In genomic region chr8:123630841-123631251, GRCm38 (mm10) we compare ENCODE assay signal across 8 mouse cellular contexts. TPM values are rescaled to one million over a fixed set of nuclear protein-coding genes. Genes with fewer than 3 reads are reported as not detected.
DNase-seq lines count a peak whose midpoint lies in the region; ATAC-seq and TF ChIP-seq lines count a peak whose summit lies in the region.
"Had no signal": no experiment of that assay in that cellular context is flagged by ENCODE, and none has a peak within 500 bp of the region (broad histone marks: within the 10 kb centered on the region; RNA-seq: fewer than 3 reads in every experiment).

No protein-coding gene starts in this region.

- H3K9ac ChIP-seq in lung, embryonic 16.5 days (ENCODE audit: low read length): no peak overlapping the region
- H3K9ac ChIP-seq in forebrain, embryonic 12.5 days: no peak overlapping the region
- no peak overlapping the region for H3K9ac ChIP-seq in limb, embryonic 14.5 days (ENCODE audit: low read depth, low read length, severe bottlenecking)
- H3K9ac ChIP-seq in stomach, postnatal 0 days (ENCODE audit: low read length): no peak overlapping the region

- WGBS in lung, embryonic 16.5 days: 22% methylated on average over 12 of the region's 12 CpGs
- 36% methylated on average over 12 of the region's 12 CpGs for WGBS in forebrain, embryonic 12.5 days
- WGBS in limb, embryonic 14.5 days: 20% methylated on average over 12 of the region's 12 CpGs
- WGBS in stomach, postnatal 0 days: 11% methylated on average over 12 of the region's 12 CpGs

- peak overlapping the region; percentile 34 for H3K4me3 ChIP-seq in lung, embryonic 16.5 days (ENCODE audit: low read length)
- peak overlapping the region; percentile 25 for H3K4me3 ChIP-seq in forebrain, embryonic 12.5 days (replicated peaks)
- H3K4me3 ChIP-seq in limb, embryonic 14.5 days (replicated peaks; ENCODE audit: low read length): peak overlapping the region; percentile 18
- no peak overlapping the region for H3K4me3 ChIP-seq in stomach, postnatal 0 days (ENCODE audit: low read depth, low read length)
- H3K4me3 ChIP-seq: layer of hippocampus, adult 2 months had no signal

- TF ChIP-seq CTCF in stomach, postnatal 0 days (IDR thresholded peaks at IDR 0.05; ENCODE audit: low read depth): no peak

- no peak for DNase-seq in lung, postnatal 10 days
- peak; percentile 72 for DNase-seq in limb, embryonic 14.5 days (ENCODE audit: low spot score)
- DNase-seq in stomach, postnatal 0 days (ENCODE audit: low spot score): peak; percentile 22
- no peak for DNase-seq in layer of hippocampus, postnatal 36 days
- DNase-seq in ovary, adult 18-20 months (ENCODE audit: low spot score): no peak

- peaks cover 9% of the 10 kb centered on the region for H3K4me1 ChIP-seq in lung, embryonic 16.5 days (replicated peaks; ENCODE audit: control insufficient read depth, insufficient read depth, low read length)
- peaks cover 14% of the 10 kb centered on the region for H3K4me1 ChIP-seq in forebrain, embryonic 12.5 days
- 0 out of 2 replicates have a peak, but pooled peaks cover 7% of the 10 kb centered on the region for H3K4me1 ChIP-seq in limb, embryonic 14.5 days (ENCODE audit: control insufficient read depth, insufficient read depth, low read length)
- 0 out of 2 replicates have a peak, but pooled peaks cover 2% of the 10 kb centered on the region for H3K4me1 ChIP-seq in stomach, postnatal 0 days (replicated peaks; ENCODE audit: control insufficient read depth, insufficient read depth)

- TF ChIP-seq POLR2A in limb, embryonic 14.5 days (IDR thresholded peaks at IDR 0.05; ENCODE audit: borderline replicate concordance, extremely low read depth, insufficient read depth, insufficient read length): no peak

- H3K27ac ChIP-seq in lung, embryonic 16.5 days (ENCODE audit: low read length): no peak overlapping the region
- H3K27ac ChIP-seq in forebrain, embryonic 12.5 days: no peak overlapping the region
- H3K27ac ChIP-seq in limb, embryonic 14.5 days (replicated peaks; ENCODE audit: low read depth, low read length): no peak overlapping the region
- no peak overlapping the region for H3K27ac ChIP-seq in stomach, postnatal 0 days (replicated peaks)
- H3K27ac ChIP-seq: layer of hippocampus, adult 2 months had no signal

- no peak for TF ChIP-seq EP300 in stomach, postnatal 0 days (optimal IDR thresholded peaks at IDR 0.05)

- no peaks in the 10 kb centered on the region for H3K36me3 ChIP-seq in lung, embryonic 16.5 days (ENCODE audit: control insufficient read depth, insufficient read depth, low read length)
- no peaks in the 10 kb centered on the region for H3K36me3 ChIP-seq in forebrain, embryonic 12.5 days (replicated peaks)
- no peaks in the 10 kb centered on the region for H3K36me3 ChIP-seq in limb, embryonic 14.5 days (ENCODE audit: control insufficient read depth, insufficient read depth, low read length)
- no peaks in the 10 kb centered on the region for H3K36me3 ChIP-seq in stomach, postnatal 0 days (ENCODE audit: control insufficient read depth, insufficient read depth, low read length)

- ATAC-seq in lung, embryonic 16.5 days (ENCODE audit: low read depth): no peak
- ATAC-seq in forebrain, embryonic 12.5 days (ENCODE audit: low FRiP score): no peak
- peak; percentile 21; the same call in 1 of the 2 replicates for ATAC-seq in limb, embryonic 14.5 days (ENCODE audit: low FRiP score, low read depth)
- ATAC-seq in stomach, postnatal 0 days (ENCODE audit: low FRiP score, low TSS enrichment): peak; percentile 42; the same call in 1 of the 2 replicates

- no peaks in the 10 kb centered on the region for H3K9me3 ChIP-seq in lung, embryonic 16.5 days (ENCODE audit: control insufficient read depth, low read length)
- H3K9me3 ChIP-seq in forebrain, embryonic 12.5 days: no peaks in the 10 kb centered on the region
- H3K9me3 ChIP-seq in limb, embryonic 14.5 days (ENCODE audit: control insufficient read depth, low read length): no peaks in the 10 kb centered on the region
- H3K9me3 ChIP-seq in stomach, postnatal 0 days (ENCODE audit: control insufficient read depth, low read length): no peaks in the 10 kb centered on the region

- H3K4me2 ChIP-seq in lung, embryonic 16.5 days (ENCODE audit: low read depth, low read length): peak overlapping the region; percentile 44
- H3K4me2 ChIP-seq in forebrain, embryonic 12.5 days: peak overlapping the region; percentile 45
- peak overlapping the region; percentile 33 for H3K4me2 ChIP-seq in limb, embryonic 14.5 days (replicated peaks; ENCODE audit: low read depth, low read length, severe bottlenecking)
- peak overlapping the region; percentile 35 for H3K4me2 ChIP-seq in stomach, postnatal 0 days (replicated peaks; ENCODE audit: low read depth)

- H3K27me3 ChIP-seq in lung, embryonic 16.5 days (ENCODE audit: control insufficient read depth, insufficient read depth, low read depth, low read length): peaks cover 16% of the 10 kb centered on the region; the same call in 1 of the 2 replicates
- H3K27me3 ChIP-seq in forebrain, embryonic 12.5 days: peaks cover 45% of the 10 kb centered on the region
- 0 out of 2 replicates have a peak, but pooled peaks cover under 1% of the 10 kb centered on the region for H3K27me3 ChIP-seq in limb, embryonic 14.5 days (ENCODE audit: control insufficient read depth, insufficient read depth, low read length)
- no peaks in the 10 kb centered on the region for H3K27me3 ChIP-seq in stomach, postnatal 0 days (ENCODE audit: control insufficient read depth, insufficient read depth, low read length)

RNA-seq across cellular contexts. Expression of gene Rhou, which starts 22.9 kb away (rescaled TPM):
- polyA plus RNA-seq in lung, embryonic 16.5 days (2015; fragmentation: Nextera tagmentation; extraction: Ambion mirVana): 7.8 and 8.3 TPM in 2 replicates
- 7.6 and 7.9 TPM in 2 replicates for polyA plus RNA-seq in forebrain, embryonic 12.5 days (2016; fragmentation: Nextera tagmentation; extraction: Ambion mirVana)
- 20.3 and 21.2 TPM in 2 replicates for polyA plus RNA-seq in limb, embryonic 14.5 days (2012; rRNA removed)
- polyA plus RNA-seq in limb, embryonic 14.5 days (2014; fragmentation: Nextera tagmentation; extraction: Ambion mirVana): 11.0 and 12.9 TPM in 2 replicates
- 7.3 and 10.9 TPM in 2 replicates for polyA plus RNA-seq in stomach, postnatal 0 days (2015; fragmentation: Nextera tagmentation; extraction: Ambion mirVana)
- 10 to 100 TPM; 36.0 to 45.7 TPM for total RNA-seq in layer of hippocampus, postnatal 36 days (2021)

Comparison
In these comparisons a context has a peak if more than half of its experiments do, and no peak if none do; other contexts are left out.
1. ATAC-seq: peak in limb, embryonic 14.5 days (single experiment) and stomach, postnatal 0 days (single experiment); none in lung, embryonic 16.5 days (single experiment) and forebrain, embryonic 12.5 days (single experiment).
2. DNase-seq: peak in limb, embryonic 14.5 days (single experiment) and stomach, postnatal 0 days (single experiment); none in lung, postnatal 10 days (single experiment), layer of hippocampus, postnatal 36 days (0 of 2) and ovary, adult 18-20 months (single experiment).
3. Peak in every context shown above with its lines, with median percentiles within 50 percentile points of each other: H3K4me2 ChIP-seq.